Mouse (Mus musculus) right cerebral cortex, postnatal 25 days (tissue): ENCODE measurements around the gene Itpkb.
A peak's percentile ranks its signal among the peaks of the same experiment; 100 is the strongest.

ENCODE experiments used
- DNase-seq: peaks from one replicate; pipeline ENCODE4 v3.0.0; 2022

Gene Itpkb

DNA sequence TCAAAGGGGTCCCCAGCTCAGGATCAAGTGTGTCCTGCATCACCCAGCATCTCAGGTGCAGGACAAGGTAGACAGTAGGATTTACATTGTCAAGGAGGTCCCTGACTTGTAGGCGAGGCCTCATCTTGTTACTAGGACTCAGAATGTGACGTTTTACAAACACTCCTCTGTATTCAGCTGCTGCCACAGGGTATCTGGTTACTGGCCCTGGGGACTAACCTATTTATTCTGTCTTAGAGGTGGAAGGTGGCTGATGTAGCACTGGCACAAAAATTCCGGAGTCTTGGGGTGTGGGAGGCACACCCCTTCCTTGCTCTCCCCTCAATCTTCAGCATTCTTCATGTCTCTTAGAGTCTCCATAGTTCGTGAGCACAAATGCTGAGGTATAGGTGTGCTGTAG, 16.8 kb downstream of the Itpkb start:
- no peak for DNase-seq

DNA sequence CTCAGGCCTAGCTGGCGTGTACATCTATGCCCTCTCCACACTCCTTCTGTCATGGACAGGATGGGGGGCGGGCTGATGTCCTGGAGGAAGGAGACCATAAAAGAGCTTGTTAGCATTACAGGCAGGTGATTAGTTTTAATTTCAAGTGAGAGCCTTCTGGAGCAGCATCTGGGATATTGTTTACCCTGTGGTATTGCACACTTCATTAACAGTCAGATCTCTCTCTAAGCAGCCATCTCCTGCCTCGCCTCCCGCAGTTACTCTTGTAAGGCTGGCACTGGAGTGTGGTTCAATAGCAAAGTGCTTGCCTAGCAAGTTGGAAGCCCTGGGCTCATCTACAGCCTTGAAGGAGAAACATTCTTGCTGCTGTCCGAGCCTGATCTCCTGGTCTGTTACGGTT, 17.6 kb downstream of the Itpkb start:
- no peak for DNase-seq

DNA sequence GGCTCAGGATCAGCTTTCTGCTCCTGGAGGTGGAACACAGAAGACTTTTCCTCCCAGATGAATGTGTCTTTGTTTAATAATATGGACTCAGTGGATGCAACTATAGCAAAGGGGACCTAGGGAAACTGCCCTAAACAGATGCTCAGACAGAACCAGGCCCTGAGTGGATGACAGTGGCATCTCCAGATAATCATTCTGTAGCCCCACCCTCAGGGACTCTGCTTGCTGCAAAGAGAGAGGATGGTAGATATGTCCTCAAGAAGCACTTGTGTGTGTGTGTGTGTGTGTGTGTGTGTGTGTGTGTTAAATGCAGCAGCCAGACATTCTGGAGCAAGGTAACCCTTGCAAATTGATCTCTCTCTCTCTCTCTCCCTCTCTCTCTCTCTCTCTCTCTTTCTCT, 18.8 kb downstream of the Itpkb start:
- DNase-seq: no peak

DNA sequence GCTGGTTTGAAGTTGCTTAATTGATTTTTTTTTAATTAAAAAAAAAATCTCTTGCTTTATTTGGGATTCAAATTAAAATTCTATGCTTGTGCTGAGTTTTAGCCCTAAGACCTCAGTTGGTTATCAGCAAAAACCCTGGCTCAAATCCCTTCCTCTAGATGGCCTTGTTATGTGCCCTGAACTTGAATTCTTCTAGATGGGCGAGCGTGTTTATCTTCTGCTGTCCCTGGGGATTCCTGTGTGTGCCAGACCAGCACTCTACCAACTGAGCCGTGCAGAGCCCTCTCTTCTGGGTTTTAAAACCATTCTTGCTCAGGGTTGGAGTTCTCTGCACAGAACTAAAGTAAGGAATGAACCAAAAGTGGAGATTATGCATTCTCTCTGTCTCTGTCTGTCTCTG, 22.0 kb downstream of the Itpkb start:
- DNase-seq: no peak

DNA sequence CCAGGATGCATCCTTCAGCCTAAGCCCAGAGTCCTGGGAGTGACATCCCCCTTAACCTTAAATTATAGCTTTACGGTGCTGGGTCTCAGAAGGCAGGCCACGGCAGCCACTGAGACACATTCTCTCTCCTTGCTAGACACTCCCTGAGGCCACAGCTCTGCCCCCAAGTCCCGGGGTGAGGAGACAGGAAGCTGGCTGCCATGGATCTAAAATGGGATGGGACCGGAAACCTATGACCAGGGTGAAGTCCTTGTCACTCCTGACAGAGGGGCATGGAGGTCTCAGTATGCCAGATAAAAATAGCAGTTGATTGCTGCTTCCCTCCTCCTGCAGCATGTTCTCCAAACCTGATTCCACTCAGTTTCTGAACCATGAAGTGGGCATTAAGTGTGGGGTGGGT, 23.8 kb downstream of the Itpkb start:
- DNase-seq: no peak

DNA sequence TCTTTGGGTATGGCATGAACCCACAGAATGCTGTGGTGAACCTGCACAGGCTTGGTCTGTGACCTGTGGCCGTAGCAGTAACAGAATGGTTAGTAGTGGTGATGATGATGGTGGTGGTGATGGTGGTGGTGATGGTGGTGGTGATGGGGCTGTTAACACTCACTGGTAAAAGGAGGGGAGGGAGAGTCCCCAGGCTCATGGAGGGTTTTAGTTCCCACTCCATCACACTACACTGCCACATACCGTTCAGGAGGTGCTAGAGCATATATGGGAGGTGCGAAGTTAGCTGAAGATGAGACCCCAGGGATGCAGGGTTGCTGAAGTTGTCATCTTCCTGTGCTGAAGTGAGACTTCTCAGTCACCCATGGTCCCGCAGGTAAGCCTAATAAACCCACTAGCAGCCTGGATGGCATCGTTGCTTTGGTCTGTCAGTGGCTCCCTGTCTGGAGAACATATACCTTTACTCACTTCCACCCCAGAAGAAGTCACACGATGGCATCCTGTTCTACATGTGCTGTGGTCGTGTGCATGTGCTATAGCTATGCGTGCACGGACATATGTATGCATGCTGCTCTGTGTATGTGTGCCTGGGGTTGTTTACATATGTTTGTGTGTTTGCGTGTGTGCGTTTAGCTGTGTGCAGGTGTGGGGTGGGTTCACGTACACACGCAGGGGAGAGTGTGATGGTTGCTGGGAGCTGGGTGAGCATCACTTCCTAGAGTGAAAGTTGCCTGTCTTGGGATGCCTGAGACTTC, 24.9 kb downstream of the Itpkb start:
- no peak for DNase-seq

DNA sequence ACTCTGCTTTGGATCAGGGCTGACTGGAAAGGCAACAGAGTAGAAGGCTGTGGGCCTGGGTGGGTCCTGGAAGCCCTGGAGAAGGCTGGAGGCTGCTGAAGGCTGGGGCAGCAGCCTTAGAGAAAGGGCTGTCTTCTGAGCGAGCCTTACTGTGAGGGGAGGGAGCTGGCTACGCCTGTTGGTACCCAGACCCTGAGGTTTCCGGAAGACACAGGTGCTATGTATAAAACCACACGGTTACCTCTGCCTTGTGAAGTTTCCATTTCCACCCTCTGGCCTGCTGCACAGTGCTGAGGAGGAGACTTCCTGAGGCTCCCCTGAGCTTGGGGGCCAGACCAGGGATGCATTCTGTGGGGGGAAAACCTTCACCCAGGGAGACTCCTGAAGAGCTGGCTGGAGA, 25.9 kb downstream of the Itpkb start:
- no peak for DNase-seq

DNA sequence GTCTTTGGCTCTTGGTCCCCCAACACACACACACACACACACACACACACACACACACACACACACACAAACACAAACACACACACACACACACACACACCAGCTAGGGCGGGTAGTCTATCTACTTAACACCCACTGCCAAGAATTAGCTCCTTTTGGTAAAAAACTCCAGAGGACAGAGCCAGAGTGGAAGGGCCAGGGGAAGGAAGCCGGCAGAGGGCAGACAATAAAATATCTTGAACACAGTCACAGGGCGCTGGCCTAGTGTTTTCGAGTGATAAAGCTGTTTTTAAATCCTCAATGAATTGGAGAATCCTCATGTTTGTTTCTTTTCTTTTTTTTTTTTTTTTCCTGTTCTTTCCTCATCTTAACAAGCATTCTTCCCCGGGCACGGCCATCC, 26.6 kb downstream of the Itpkb start:
- no peak for DNase-seq

DNA sequence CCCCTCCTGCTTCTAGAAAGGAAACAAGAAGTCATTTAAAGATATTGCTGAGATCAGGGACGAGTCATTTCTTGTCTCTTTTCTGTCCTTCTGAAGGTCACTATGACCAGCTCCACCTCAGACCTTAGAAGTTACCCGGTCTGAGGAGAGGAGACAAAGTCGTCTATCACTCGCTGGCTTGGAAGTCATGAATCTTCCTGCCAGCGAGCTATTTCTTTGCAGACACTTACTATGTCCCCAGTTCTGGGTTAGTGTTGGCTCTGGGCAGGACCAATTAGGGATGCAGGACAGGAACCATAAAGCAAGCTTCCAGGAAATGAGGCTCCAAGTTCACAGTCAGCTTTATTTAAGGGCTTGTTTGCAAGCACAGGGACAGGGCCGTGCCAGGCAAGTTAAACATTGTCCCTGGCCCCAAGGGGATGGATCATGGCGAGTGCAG, 27.6 kb downstream of the Itpkb start:
- DNase-seq: no peak

DNA sequence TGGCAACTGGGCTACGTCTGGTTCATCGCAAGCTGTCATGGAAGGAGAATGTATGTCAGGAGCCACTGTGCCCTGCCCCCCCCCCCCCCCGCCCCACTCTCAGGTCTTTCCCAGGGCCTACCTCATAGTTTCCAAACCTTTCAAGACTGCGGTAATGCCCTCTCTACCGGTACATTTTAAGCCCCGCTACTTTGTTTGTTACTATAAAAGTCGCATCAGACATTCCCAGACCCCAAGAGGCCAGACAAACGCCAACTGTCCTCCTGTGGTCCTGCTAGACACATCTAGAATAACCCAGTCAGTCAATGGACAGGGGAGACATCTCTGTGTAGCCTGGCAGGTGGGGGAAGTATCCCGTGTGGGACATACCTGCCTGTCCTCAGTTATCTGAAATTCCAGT, 28.2 kb downstream of the Itpkb start:
- DNase-seq: no peak

DNA sequence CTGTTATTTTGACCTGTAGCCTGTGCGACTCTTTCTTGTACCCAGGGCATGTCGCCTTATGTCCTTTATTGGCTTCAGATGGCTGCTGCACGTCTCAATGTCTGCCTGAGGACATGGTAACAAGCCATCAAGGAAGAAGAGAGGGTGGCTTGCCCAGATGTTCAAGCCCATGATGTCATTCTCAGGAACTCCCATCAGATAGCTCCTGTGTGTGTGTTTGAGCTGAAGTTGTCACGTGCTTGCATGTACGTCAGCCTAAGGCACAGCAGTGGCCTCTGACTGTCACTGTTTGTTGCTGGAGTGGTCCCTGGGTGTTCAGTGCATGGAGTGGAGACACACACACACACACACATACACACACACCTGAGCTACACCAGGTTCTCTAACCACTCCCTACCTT, 29.0 kb downstream of the Itpkb start:
- DNase-seq: no peak

DNA sequence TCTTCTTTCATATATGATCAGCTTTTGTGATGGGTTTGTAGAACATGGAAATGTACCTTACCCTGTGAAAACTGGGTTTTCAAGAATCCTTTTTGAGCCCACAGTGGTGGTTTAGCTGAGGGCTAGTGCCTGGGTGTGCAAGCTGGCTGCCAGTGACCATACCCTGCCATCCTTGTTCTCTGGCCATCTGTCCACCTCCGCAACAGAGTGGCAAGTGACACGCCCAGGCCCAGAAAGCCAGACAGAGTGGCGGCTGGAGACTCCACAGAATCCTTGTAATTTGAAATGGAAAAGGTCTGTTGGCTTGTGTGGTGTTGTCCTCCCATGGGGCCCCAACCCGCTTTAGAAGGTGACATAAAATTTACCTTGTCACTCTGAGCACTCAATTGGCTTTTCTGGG, 31.9 kb downstream of the Itpkb start:
- no peak for DNase-seq

DNA sequence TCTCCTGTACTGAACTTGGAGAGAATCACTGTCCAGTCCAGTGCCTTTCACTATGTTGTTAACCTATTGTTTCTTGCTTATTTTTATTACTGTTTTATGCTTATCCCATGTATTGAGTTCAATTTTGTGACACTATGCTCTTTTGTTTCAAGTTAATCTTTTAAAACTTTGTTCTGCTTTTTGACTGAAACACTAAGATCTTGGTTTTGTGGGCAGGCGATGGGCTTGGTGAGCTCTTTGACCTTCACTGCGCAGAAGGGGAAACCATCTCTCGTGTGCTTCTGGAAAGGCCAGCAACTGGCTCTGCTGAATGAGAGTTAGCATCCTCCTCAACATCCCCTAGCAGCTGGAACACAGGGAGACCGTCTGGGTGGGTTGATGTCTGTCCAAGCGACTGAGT, 32.6 kb downstream of the Itpkb start:
- no peak for DNase-seq

DNA sequence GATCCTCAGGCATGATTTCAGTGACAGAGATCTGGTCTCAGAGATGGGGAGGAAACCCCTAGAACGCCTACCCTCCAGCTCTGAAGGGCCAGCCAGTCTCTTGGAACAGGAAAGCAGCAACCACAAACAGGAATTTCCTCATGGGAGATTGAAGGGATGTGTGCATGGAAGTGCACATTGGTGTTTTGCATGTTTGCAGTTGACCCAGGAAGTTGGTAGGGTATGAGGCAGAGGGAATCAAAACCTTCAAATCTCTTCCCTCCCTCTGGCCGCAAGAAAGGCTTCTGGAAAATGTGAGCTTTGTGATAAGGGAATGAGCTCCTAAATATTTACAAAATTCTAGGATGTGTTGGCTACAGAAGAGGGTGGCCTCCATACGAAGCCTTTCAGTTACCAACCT, 33.0 kb downstream of the Itpkb start:
- DNase-seq: no peak

DNA sequence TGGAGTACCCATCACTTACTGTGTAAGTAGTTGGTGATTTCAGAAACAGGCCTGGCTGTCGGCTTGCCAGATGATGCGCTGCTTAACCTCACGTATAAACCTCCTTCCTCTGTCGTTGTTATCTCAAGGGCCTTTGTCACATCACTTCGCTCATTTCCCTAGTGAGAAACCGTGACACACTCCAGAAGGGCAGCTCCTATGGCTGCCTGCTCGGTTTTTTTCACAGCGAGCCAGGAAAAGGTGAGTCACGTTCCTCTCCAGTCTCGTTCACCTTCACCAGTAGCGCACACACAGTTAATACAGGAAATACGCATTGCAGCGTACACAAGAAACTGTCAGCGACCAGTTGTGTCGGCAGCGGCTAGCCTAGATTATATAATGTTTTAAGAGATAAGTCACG, 33.7 kb downstream of the Itpkb start:
- no peak for DNase-seq

DNA sequence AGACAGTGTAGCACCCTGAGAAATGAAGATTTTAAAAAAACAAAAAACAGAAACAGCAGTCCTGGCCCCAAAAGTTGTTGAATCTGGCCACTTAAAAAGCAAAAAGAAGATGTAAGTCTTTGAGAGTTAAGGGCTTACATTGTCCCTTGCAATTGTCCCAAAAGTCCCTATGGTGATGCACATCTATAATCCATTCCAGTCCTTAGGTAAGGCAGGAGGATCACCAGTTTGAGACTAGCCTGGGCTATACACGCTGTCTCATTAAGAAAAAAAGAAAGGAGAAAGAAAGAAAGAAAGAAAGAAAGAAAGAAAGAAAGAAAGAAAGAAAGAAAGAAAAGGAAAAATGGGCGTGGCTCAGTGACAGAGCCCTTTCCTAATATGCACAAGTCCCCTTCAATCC, 34.4 kb downstream of the Itpkb start:
- DNase-seq: no peak

DNA sequence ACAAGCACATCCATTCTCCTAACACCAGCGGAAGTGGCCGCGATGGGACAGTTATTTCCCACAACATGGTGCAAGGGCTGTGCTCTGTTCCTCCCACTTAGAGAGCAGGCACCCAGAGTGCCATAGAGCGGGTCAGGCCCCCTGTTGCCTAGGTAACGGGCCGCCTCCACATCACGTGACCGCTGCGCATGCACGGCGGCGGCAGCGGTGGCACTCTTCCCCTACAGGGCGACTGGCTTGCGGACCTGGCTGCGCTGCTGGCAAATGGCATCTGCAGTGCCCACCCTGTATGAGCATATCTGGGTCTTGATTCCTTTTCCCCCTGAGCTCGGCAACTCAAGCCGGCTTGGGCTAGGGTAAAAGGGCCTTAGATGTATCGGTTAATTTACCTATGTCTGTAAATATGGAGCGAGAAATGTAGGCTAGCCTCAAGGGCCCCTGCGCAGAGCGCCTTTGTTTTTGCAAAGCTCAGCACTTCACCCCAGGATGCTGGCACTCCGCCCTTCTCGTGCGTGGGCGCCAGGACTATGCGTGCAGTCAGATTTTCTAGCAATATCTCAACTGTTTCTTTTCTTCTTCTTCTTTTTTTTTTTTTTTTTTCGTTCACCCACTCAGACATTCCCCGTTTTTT, 35.0 kb downstream of the Itpkb start:
- DNase-seq: peak; percentile 92

DNA sequence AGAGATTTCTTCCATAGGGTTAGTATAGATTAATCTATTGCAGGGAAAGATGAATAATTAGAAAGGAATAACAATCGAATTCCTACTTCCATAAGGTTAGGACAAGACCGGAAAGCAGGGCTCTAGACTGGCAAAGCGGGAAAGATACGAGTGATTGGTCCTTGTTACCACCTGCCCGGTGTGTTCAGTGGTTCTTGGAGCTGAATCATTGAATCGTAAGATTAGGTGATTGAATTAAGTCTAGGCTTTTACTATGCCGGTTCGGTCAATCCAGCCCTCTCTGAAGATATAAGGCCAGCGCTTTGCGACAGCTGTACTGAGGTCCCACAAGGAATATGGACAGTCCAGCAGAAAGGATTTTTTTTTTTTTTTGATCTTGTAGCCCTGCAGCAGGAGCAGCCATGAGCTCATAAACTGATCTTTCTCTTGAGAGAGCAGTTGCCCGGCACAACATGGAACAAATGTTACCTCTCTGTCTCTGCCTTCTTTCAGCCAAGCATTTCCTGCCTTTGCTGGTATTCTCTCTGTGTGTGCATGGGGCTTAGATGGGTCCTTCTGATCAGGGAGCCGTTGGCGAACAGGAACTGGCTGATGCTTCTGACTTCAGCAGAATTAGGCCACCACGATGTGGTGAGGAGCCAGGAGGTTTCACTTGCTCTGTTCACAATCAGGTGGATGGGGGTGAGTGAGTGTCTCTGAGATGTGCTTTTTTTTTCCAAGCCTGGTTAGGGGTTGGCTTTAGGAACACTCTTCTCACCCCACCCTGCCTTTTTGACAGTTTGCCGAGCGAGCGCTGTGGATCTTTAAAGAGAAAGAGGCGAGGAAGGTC, 35.9 kb downstream of the Itpkb start:
- no peak for DNase-seq

DNA sequence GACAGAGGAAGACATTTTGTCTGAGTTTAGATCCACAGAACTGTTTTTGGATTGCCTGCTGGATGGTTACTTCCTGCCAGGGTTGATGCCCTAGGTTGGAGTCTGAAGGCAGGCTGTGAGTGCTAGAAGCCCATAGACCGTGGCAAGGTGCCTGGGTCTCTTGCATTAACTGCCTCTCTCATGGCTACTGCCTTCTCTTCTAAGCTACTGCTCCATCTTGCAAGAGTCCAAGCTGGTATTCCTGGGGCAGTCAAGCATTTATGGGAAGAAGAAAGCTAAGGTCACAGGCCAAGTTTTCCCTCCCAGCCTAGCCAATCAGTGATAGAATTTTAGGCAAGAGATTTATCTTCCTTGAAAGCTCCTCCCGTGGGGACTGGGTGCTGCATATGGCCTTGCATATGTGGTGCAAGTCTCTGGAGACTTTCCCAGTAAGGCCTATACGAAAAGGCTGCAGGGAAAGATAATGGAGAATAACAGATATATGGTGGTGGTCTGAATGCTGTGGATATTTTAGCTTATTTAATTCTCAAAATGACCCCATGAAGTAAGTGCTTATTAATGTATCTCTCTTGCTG, 36.8 kb downstream of the Itpkb start:
- DNase-seq: no peak

DNA sequence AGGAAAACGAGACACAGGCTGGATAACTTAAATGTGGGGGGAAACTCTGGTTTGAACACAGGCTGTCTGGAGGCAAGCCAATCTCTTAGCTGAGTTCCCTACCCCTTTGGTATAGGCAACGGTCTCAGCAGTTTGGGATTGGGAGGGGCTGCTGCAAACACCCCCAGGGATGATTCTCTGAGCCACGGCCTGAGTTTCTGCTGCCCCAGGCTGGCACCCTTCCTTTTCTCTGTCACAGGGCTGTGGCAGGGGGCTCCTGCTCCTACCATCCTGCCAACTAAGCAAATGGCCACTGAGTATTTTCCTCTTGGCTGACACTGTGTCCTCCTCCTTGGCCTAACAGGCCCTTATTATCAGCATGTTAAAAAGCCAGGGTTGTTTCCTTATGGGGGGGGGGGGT, 37.3 kb downstream of the Itpkb start:
- no peak for DNase-seq

DNA sequence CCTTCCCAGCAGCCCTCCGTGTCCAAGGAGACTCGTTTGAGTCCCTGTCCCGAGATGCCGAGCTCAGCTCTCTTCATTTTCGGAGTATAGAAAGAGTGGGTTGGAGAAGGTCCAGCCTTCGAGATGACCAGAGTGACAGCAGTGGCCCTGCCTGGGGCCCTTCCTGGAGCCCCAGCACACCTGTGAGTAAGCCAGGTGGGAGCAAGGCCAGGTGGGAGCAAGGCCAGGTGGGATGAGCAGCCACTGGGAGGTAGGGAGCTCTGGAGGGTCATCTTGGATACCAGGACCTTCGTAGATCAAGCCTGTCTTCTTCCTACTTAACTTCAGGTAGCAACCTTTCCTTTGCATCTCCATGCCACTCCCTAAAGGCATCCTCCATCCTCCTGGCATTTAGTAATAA, 37.8 kb downstream of the Itpkb start:
- no peak for DNase-seq

DNA sequence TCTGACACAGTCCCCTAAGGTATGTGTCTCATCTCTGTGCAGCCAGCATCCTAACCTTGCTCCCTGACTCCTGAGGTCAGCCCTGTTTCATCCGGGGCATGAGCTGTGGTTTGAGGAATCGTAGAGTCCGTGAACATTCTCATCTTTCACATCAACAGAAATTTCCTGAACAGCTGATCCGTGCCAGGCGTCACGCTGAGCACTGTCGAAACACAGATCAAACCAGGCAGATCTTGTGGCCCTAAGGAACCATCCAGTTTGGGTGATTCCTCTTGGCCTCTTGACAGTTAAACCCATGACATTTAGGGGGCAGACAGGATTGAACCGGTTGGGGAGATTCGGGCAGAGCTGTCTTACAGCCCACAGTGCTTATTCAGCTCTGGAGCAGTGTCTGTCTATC, 38.4 kb downstream of the Itpkb start:
- DNase-seq: no peak

DNA sequence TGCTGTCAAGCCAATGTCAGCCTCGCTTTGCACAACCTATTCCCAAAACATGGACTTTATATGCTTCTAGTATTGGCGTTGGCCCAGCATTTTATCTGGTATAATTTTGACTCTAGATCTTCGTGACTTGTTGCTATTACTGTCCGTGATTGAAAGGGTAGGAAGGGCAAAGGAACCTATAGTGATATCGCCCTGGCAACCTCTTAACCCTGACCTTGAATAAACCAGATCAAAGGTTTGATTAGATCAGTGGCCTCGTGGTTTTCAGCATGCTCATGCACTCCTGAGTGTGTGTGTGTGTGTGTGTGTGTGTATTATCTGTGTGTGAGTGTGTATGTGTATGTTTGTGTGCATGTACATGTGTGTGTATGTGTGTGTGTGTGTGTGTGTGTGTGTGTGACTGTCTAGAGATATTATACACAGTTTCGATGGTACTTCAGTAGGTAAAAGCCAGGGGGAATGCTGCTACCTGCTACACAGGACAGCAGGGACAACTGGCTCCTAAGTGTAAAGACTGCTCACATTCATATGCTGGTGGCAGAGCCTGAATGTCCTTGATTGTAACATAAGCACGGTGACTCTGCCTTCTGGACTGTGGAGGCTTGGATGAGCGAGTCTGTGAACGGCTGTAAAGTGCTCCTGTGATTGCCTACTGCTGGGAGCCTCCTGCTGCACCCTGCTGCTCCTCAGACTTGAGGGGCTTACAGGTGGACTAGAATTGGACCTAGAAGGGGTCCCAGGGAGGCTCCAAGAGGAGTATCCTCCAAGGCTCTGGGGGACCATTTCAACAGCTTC, 40.8 kb downstream of the Itpkb start:
- no peak for DNase-seq
